13 mouse cellular contexts compared by ENCODE assay signal in the genomic region with DNA sequence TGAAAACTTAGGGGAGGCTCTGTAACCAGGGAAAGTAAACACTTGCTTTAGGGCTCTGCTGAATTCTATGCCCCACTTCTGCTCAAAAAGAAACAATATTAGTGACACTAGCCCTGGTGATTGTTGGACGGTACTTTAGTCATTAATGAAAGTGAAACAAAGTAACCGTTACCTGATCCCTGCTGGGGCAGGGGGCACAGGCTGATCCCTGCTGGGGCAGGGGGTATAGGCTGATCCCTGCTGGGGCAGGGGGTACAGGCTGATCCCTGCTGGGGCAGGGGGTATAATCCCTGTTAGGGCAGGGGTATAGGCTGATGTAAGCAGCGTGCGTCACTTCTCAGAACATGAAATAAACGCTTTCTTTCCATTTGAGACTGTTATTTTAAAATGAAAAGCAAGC. TPM values are rescaled to one million over a fixed set of nuclear protein-coding genes. Genes with fewer than 3 reads are reported as not detected.
A peak's percentile ranks its signal among the peaks of the same experiment; 100 is the strongest.
DNase-seq lines count a peak whose midpoint lies in the region; ATAC-seq and TF ChIP-seq lines count a peak whose summit lies in the region.
"Had no signal": no experiment of that assay in that cellular context is flagged by ENCODE, and none has a peak within 500 bp of the region (broad histone marks: within the 10 kb centered on the region; RNA-seq: fewer than 3 reads in every experiment).

No protein-coding gene starts in this region.

- peak overlapping the region; percentile 4; the same call in 1 of the 2 replicates for H3K9ac ChIP-seq in heart, embryonic 13.5 days
- no peak overlapping the region for H3K9ac ChIP-seq in lung, embryonic 15.5 days
- no peak overlapping the region for H3K9ac ChIP-seq in hindbrain, embryonic 12.5 days
- H3K9ac ChIP-seq: liver, embryonic 13.5 days; neural tube, embryonic 12.5 days had no signal

- ATAC-seq in heart, embryonic 13.5 days (ENCODE audit: extremely low read depth, insufficient number of reproducible peaks, low FRiP score, low TSS enrichment): no peak
- ATAC-seq in lung, embryonic 15.5 days (ENCODE audit: borderline replicate concordance, extremely low read depth, low FRiP score, low TSS enrichment): no peak
- ATAC-seq in hindbrain, embryonic 12.5 days (ENCODE audit: low FRiP score): no peak

- no peak for TF ChIP-seq CTCF in embryonic fibroblast, embryonic 13.5 days (IDR thresholded peaks at IDR 0.05; ENCODE audit: borderline replicate concordance, insufficient read depth, low read length)
- no peak for TF ChIP-seq CTCF in small intestine, adult 2 months (IDR thresholded peaks at IDR 0.05; ENCODE audit: extremely low read depth, insufficient read length, insufficient replicate concordance, low read depth, low read length)

- peak overlapping the region; percentile 44 for H3K4me2 ChIP-seq in heart, embryonic 13.5 days
- peak overlapping the region; percentile 38; the same call in 1 of the 2 replicates for H3K4me2 ChIP-seq in lung, embryonic 15.5 days
- H3K4me2 ChIP-seq in hindbrain, embryonic 12.5 days (replicated peaks): no peak overlapping the region
- H3K4me2 ChIP-seq: liver, embryonic 13.5 days; neural tube, embryonic 12.5 days had no signal

- TF ChIP-seq POLR2A in embryonic fibroblast, embryonic 13.5 days (IDR thresholded peaks at IDR 0.05; ENCODE audit: low read depth, low read length): no peak
- TF ChIP-seq POLR2A in small intestine, adult 2 months (IDR thresholded peaks at IDR 0.05; ENCODE audit: low read depth, low read length): no peak

- 70% methylated on average over 5 of the region's 5 CpGs for WGBS in heart, embryonic 13.5 days
- 74% methylated on average over 5 of the region's 5 CpGs for WGBS in lung, embryonic 15.5 days
- WGBS in small intestine, adult 2 months: 69% methylated on average over 5 of the region's 5 CpGs
- 56% methylated on average over 5 of the region's 5 CpGs for WGBS in hindbrain, embryonic 12.5 days

- peaks cover 7% of the 10 kb centered on the region for H3K36me3 ChIP-seq in heart, embryonic 13.5 days
- H3K36me3 ChIP-seq in lung, embryonic 15.5 days: no peaks in the 10 kb centered on the region
- peaks cover 13% of the 10 kb centered on the region for H3K36me3 ChIP-seq in small intestine, adult 2 months (ENCODE audit: control insufficient read depth, insufficient read depth, low read length)
- H3K36me3 ChIP-seq in hindbrain, embryonic 12.5 days: 0 out of 2 replicates have a peak, but pooled peaks cover 9% of the 10 kb centered on the region
- H3K36me3 ChIP-seq: neural tube, embryonic 12.5 days had no signal

- peaks cover 18% of the 10 kb centered on the region for H3K27me3 ChIP-seq in heart, embryonic 13.5 days (replicated peaks)
- H3K27me3 ChIP-seq in lung, embryonic 15.5 days: peaks cover 19% of the 10 kb centered on the region; the same call in 1 of the 2 replicates
- no peaks in the 10 kb centered on the region for H3K27me3 ChIP-seq in small intestine, adult 2 months (ENCODE audit: control insufficient read depth, insufficient read depth, low read length)
- H3K27me3 ChIP-seq in hindbrain, embryonic 12.5 days: no peaks in the 10 kb centered on the region
- H3K27me3 ChIP-seq: liver, embryonic 13.5 days; neural tube, embryonic 12.5 days had no signal

- H3K4me3 ChIP-seq in heart, embryonic 13.5 days: 0 out of 2 replicates have a peak overlapping the region, but pooled peaks have one; percentile 6
- no peak overlapping the region for H3K4me3 ChIP-seq in lung, embryonic 15.5 days
- H3K4me3 ChIP-seq in embryonic fibroblast, embryonic 13.5 days (ENCODE audit: insufficient read depth, low read length): peak overlapping the region; percentile 15; the same call in 1 of the 2 replicates
- H3K4me3 ChIP-seq in small intestine, adult 2 months (ENCODE audit: low read depth, low read length): peak overlapping the region; percentile 27; the same call in 1 of the 2 replicates
- H3K4me3 ChIP-seq in hindbrain, embryonic 12.5 days: no peak overlapping the region
- H3K4me3 ChIP-seq: liver, embryonic 13.5 days; neural tube, embryonic 12.5 days had no signal

- DNase-seq in heart, adult 8-10 months (ENCODE audit: low spot score): no peak
- DNase-seq in lung, postnatal 10 days: no peak
- DNase-seq in cerebellum, postnatal 14 days: no peak
- DNase-seq: cerebellum, postnatal 10 days; liver, embryonic 13.5 days had no signal

- H3K9me3 ChIP-seq in heart, embryonic 13.5 days: peaks cover 4% of the 10 kb centered on the region
- no peaks in the 10 kb centered on the region for H3K9me3 ChIP-seq in lung, embryonic 15.5 days
- no peaks in the 10 kb centered on the region for H3K9me3 ChIP-seq in hindbrain, embryonic 12.5 days (replicated peaks)
- H3K9me3 ChIP-seq: liver, embryonic 13.5 days; neural tube, embryonic 12.5 days had no signal

- 0 out of 2 replicates have a peak overlapping the region, but pooled peaks have one; percentile 16 for H3K27ac ChIP-seq in heart, embryonic 13.5 days (replicated peaks)
- no peak overlapping the region for H3K27ac ChIP-seq in lung, embryonic 15.5 days
- peak overlapping the region; percentile 92 for H3K27ac ChIP-seq in embryonic fibroblast, embryonic 13.5 days (ENCODE audit: insufficient read depth, low read length)
- H3K27ac ChIP-seq in small intestine, adult 2 months (ENCODE audit: insufficient read depth, low read depth, low read length): peak overlapping the region; percentile 68; the same call in 1 of the 2 replicates
- H3K27ac ChIP-seq in hindbrain, embryonic 12.5 days: no peak overlapping the region
- H3K27ac ChIP-seq: liver, embryonic 13.5 days; neural tube, embryonic 12.5 days had no signal

- H3K4me1 ChIP-seq in heart, embryonic 13.5 days: peaks cover 10% of the 10 kb centered on the region; the same call in 1 of the 2 replicates
- H3K4me1 ChIP-seq in lung, embryonic 15.5 days: no peaks in the 10 kb centered on the region
- H3K4me1 ChIP-seq in embryonic fibroblast, embryonic 13.5 days (ENCODE audit: control insufficient read depth, insufficient read depth, low read length): peaks cover 6% of the 10 kb centered on the region
- peaks cover 9% of the 10 kb centered on the region for H3K4me1 ChIP-seq in small intestine, adult 2 months (ENCODE audit: control insufficient read depth, insufficient read depth, insufficient read length, low read length)
- H3K4me1 ChIP-seq in hindbrain, embryonic 12.5 days: no peaks in the 10 kb centered on the region
- H3K4me1 ChIP-seq: neural tube, embryonic 12.5 days had no signal

RNA-seq across cellular contexts. Expression of a gene that starts 6.7 kb away (rescaled TPM):
- polyA plus RNA-seq in heart, embryonic 13.5 days (2015; fragmentation: Nextera tagmentation; extraction: Ambion mirVana): 5.3 TPM in 2 replicates
- total RNA-seq in heart, adult 8-10 months (2022): 10 to 100 TPM in 3 of 4 experiments, 1 to 10 TPM in 1; 9.7 to 11.8 (median 10.8) TPM
- polyA plus RNA-seq in lung, embryonic 15.5 days (2015; fragmentation: Nextera tagmentation; extraction: Ambion mirVana): 6.9 and 7.9 TPM in 2 replicates
- polyA plus RNA-seq in embryonic fibroblast, embryonic 13.5 days (2011; ENCODE audit: insufficient read length, low read depth, missing spikeins): 25.1 and 29.4 TPM in 2 replicates
- 8.5 and 9.4 TPM in 2 replicates for polyA plus RNA-seq in small intestine, adult 2 months (2012; rRNA removed)
- 17.6 and 18.5 TPM in 2 replicates for polyA plus RNA-seq in hindbrain, embryonic 12.5 days (2016; fragmentation: Nextera tagmentation; extraction: Ambion mirVana)

RNA-seq across cellular contexts. Expression of a gene that starts 56.1 kb away (rescaled TPM):
- polyA plus RNA-seq in heart, embryonic 13.5 days (2015; fragmentation: Nextera tagmentation; extraction: Ambion mirVana): 0.66 and 0.92 TPM in 2 replicates
- total RNA-seq in heart, adult 8-10 months (2022): under 1 TPM; 0.30 to 0.97 (median 0.44) TPM
- not detected in 2 replicates for polyA plus RNA-seq in lung, embryonic 15.5 days (2015; fragmentation: Nextera tagmentation; extraction: Ambion mirVana)
- not detected in 2 replicates for polyA plus RNA-seq in embryonic fibroblast, embryonic 13.5 days (2011; ENCODE audit: insufficient read length, low read depth, missing spikeins)
- not detected in 2 replicates for polyA plus RNA-seq in small intestine, adult 2 months (2012; rRNA removed)
- not detected in 2 replicates for polyA plus RNA-seq in hindbrain, embryonic 12.5 days (2016; fragmentation: Nextera tagmentation; extraction: Ambion mirVana)
- polyA plus RNA-seq: gonadal fat pad, adult 2 months; liver, embryonic 13.5 days; neural tube, embryonic 12.5 days; testis, adult 2 months had no signal

Comparison
In these comparisons a context has a peak if more than half of its experiments do, and no peak if none do; other contexts are left out.
1. H3K27ac ChIP-seq: peak in heart, embryonic 13.5 days (single experiment), embryonic fibroblast, embryonic 13.5 days (single experiment) and small intestine, adult 2 months (single experiment); none in lung, embryonic 15.5 days (single experiment) and hindbrain, embryonic 12.5 days (single experiment).
2. H3K4me3 ChIP-seq: peak in heart, embryonic 13.5 days (single experiment), embryonic fibroblast, embryonic 13.5 days (single experiment) and small intestine, adult 2 months (single experiment); none in lung, embryonic 15.5 days (single experiment) and hindbrain, embryonic 12.5 days (single experiment).